Comparison of ENCODE assay signal across 12 mouse cellular contexts in genomic region chr8:46862508-46862907, GRCm38 (mm10).
"Had no signal": no experiment of that assay in that cellular context is flagged by ENCODE, and none has a peak within 500 bp of the region (broad histone marks: within the 10 kb centered on the region; RNA-seq: fewer than 3 reads in every experiment).

No protein-coding gene starts in this region.

- DNase-seq: retina, postnatal 1 day; right cerebral cortex, adult 18-20 months; right cerebral cortex, postnatal 14 days; right cerebral cortex, postnatal 25 days; right cerebral cortex, postnatal 4 days; spleen, adult 18-20 months; thymus, adult 18-20 months; thymus, adult 2 months; thymus, postnatal 14 days; thymus, postnatal 25 days; thymus, postnatal 36 days; thymus, postnatal 4 days had no signal
